Mouse (Mus musculus) right cerebral cortex, postnatal 36 days (tissue): ENCODE measurements around the gene Pigyl.

ENCODE experiments used
- DNase-seq, 2 experiments: peaks; one replicate each; pipeline ENCODE4 v3.0.0; 2022; ENCODE audit warnings: low spot score in 2 of 2, mixed read lengths in 1 of 2

The Pigyl gene

DNA sequence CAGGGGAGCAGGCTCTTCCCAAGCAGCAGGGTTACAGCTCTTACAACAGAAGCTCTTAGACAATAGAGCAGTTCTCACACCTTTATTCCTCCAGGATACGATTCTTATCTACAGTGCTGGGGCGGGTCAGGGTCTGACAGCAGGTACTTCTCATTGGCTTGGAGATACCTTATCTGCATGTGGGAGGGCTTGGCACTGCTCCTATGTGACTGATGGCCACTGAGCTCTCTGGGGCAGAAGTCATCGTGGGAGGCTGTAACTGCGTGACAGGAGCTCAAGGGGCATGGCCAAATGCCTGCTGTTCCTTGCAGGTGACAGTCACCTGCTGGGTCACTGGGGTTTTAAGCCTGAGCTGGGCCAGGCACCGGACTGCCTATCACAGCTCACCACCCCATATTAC lies 39.8 kb downstream of the Pigyl start:
- DNase-seq, result no peak
